Mouse (Mus musculus) CD8-positive naive resting alpha-beta T cell, adult 2 months (primary cell): ENCODE data around the gene Cfap65.

Source experiments
- DNase-seq, 2 experiments: peaks; one replicate each; pipeline ENCODE4 v3.0.0; 2022; ENCODE audit warnings: low read depth in 2 of 2, low spot score in 2 of 2

Cfap65 gene

DNA sequence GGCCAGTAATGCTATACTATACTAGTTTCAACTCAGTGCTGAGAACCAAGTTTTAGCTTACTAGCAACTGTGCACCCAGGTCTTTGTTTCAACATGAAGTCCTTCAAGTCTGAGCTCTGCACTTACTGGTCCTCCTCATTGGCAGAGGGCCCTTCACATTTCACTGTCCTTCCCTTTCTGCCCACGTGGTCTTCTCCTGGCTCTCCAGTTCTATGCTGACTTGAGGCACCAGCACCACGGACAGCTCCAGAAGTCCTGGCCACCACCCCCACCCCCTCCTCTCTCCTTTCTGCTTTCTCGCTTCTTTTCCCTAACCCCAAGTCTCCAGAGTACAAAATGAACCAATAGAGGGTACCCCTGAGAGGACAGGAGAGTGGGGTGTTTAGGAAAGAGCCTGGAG, 4.4 kb upstream of the Cfap65 start:
- no peak for DNase-seq

GRCm38 (mm10) chr1:74936221-74936830, 927 bp upstream of the Cfap65 start:
- no peak for DNase-seq

DNA sequence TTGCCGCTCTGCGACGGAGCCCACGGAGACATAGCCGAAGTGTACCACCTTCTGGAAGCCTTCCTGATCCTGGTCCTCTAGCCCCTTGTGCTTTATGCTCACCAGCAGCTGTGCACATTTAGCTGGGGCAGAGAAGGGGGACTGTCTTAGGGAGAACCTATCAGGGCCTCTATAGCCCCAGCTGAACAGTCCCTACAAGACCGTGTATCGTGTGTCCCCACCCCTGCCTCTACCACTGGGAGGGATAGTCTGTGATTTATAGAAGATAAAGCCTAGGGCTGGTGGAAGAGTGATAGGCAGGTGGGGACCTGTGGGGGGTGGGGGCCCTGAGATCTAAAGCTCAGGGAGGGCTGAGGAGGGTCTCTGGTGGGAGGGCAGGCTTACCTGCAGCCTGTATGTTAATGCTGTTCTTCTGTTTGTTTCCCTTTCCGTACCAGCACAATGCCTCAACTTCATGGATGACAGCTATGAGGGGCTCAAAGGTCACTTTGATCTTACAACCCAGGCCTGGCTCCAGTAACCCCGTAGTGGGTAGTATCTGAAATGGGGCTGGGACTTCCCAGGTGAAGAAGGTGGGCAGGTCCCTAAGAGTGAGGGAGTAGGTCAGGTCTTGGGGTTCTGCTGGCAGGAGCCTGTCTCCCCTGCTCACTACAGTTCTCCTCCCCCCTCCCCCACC, 7.6 kb downstream of the Cfap65 start:
- no peak for DNase-seq

DNA sequence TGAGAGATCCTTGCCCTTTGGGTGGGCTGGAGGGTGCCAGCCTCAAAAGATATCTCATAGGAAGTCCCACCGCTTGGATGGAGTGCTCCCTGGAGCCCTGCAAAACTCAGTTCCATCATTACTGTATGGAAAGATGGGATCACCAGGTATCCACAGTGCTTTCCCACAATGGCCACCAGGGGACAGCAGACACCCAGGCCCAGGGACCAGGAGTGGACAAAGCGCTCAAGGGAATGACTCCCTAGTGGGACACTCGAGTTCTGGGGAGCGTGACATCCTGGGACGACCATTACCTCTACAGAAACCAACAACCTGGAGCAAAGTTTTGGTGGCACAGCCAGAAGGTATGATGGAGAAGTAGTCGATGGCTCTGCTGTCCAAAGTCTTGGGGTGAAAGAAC, 8.7 kb downstream of the Cfap65 start:
- no peak for DNase-seq

GRCm38 (mm10) chr1:74924464-74924863, 10.9 kb downstream of the Cfap65 start:
- no peak for DNase-seq

GRCm38 (mm10) chr1:74915706-74916105, 19.7 kb downstream of the Cfap65 start:
- DNase-seq = no peak

DNA sequence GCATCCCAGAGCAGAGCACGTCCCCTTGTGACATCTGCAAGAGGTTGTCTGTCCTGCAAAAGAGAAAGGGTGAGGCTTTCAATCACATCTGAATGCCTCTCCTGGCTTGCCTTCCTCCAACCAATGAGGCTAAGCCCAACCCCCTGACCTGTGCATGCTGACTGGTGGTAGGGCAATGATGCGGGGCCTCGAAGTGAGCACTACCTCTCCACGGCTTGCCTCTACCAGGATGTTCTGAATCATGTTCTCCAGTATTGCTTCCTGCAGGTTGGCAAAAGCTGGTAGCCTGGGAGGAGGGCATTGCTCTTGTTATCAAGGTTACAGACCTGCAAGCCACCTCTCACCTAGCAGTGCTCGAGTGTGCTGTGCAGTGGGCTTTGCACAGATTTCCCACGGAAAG, 33.2 kb downstream of the Cfap65 start:
- DNase-seq = no peak

DNA sequence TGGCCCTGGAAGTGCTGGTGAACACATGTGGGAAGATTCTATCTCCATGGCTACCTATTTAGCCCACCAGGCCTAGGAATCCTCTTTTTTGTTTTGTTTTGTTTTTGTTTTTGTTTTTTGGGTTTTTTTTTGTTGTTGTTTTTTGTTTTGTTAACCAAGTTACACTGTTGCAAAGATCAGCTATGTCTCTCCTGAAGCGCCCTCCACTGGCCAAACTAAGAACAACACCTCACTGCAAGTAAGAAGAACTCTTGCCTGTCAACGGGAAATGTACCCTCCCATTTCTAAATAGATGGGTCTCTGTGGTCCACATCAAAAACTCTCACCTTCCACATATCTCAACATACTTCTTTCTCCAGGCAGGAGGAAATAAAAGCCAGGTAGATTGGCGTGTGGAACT, 33.7 kb downstream of the Cfap65 start:
- DNase-seq = peak; percentile 10 to 16

- no peak for DNase-seq
Measured at GRCm38 (mm10) chr1:74900341-74901285, 34.8 kb downstream of the Cfap65 start.

DNA sequence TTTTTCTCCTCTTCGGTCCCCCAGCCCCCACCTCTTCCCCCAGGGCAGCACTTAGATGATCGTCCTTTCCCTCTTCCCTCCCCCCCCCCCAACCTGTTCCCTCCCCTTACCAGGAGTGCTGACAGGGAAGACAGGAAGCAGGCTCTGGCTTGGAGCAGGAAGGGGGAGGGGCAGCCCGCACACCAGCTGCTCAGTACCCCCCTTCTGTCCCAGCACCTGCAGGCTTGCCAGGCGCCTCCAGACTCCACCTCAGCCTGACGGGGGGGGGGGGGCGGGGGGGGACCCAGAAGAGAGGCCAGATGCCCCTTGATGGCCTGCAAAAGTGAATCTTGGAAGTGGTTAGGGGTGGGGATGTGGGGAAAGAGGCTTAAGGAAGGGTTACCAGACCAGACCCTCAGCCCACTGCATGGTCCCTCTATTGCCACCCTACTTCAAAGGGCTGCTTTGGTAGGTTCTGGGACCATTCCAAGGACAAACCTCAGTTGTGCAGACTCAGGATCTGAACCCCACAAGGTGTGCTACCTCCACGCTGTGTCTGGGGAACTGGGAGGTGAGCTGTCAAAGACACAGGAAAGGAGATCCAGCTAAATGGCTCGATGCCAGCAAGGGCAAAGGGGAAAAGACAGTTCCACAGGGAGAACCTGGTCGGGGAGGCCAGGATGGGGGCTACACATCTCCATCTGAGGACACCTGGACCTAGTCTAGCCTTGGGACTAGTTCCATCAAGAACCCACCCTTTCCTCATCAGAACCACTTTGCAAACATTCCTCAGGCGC, 36.6 kb downstream of the Cfap65 start:
- no peak for DNase-seq

DNA sequence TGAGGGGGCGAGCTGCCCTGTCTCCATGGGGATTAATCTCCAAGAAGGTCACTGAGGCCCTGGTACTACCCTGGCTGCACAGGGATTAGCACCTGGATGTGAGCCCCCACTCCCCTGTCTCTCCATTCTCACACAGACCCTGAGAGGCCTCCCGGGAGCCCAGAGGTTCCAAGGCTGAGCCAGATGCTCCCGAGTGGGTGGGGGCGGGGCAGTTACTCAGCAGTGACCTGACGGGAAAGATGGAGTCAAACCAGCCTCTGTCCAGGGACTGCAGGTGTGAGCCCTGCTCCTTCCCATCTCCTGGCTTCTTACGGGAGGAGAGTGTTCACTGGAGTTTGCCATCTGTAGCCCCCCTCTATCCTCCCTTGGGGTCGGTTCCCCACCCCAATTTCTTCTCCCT, 37.4 kb downstream of the Cfap65 start:
- no peak for DNase-seq

GRCm38 (mm10) chr1:74894966-74895365, 40.4 kb downstream of the Cfap65 start:
- DNase-seq = peak; percentile 7 to 38

GRCm38 (mm10) chr1:74893134-74893855, 42.1 kb downstream of the Cfap65 start, which contains the start of gene Cryba2:
Gene Cryba2, minus strand, starts transcription at chr1:74893143.
- DNase-seq = no peak

DNA sequence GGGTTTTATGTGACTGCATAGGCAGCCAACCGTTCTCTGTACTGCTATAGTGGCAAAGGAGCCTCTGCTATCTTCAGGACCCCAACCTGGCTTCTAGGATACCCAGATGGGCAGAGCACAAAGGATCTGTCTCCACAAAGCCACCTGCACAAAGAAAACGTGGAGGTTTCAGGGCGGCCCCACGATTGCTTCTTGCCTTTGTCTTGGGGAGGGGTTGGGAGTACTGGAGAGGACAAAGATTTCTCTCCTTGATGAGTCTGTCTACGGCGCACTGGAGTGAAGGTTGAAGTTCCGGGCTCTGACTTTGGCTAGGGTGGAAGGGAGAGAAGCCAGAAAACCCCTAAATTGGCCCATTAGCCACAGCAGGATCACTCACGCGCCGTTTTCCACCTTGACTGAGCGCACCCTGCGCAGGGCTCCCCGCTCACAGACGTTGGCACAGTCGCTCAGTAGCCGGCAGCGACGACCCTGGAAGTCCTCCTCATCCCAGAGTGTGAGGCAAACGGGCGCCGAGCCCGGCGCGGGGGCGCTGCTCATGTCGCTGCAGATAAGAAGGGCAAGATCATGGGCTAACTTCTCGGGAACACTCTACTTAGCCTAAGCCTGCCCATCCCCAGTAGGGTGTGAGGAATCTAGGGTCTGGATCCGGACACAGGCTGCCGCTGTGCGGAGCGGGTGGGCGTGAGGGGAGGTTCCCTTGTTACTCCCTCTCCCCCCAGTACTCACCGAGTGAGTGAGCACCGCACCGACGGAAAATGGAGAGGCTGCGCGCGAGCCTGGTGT, 42.9 kb downstream of the Cfap65 start:
- DNase-seq = no peak

- DNase-seq = no peak
Measured at GRCm38 (mm10) chr1:74891513-74891912, 43.9 kb downstream of the Cfap65 start.

- DNase-seq = no peak
Measured at GRCm38 (mm10) chr1:74885369-74886042, 49.9 kb downstream of the Cfap65 start, which contains the start of gene Fev. Gene Fev, minus strand, starts transcription at chr1:74885419.

GRCm38 (mm10) chr1:74884196-74885141, 50.9 kb downstream of the Cfap65 start:
- no peak for DNase-seq

DNA sequence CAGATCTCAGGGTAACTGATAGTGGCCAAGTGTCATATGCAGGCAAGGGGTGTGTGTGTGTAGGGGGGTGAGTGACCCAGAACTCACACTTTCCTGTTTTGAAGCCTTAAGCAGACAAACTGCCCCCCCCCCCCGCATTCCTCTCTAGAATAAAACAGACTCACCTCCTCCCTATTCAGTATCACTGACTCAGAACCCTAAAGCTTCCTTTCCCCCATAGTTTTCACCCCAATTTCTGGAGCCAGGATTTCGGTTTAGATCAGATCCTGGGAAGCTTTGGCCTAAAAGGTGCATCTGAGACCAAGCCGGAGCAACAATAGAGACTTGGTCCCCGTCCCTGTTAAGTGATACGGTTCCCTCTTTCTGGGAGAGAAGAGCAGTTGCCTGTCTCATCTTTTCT, 52.0 kb downstream of the Cfap65 start:
- no peak for DNase-seq
